Mouse (Mus musculus): ENCODE results near the gene Gm14214.

Gene Gm14214

DNA sequence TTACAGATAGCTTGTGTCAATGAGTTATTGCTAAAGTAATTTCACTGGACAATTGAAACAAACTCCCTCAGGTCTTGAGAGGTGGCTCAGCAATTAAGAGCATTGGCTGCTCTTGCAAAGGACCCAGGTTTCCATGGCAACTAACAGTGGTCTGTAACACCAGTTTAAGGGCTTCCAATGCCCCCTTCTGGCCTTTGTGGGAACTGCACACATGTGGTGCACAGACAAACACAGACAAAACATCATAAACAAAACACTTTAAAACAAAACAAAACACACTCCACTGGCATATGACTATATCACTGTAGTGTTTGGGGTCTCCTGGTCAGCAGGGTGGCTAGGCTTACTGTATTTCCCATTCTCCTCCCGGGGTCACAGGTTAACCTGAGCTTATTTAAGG is 4.2 kb upstream of the Gm14214 start:
- in situ Hi-C loops (cut with MboI): no loop called here

DNA sequence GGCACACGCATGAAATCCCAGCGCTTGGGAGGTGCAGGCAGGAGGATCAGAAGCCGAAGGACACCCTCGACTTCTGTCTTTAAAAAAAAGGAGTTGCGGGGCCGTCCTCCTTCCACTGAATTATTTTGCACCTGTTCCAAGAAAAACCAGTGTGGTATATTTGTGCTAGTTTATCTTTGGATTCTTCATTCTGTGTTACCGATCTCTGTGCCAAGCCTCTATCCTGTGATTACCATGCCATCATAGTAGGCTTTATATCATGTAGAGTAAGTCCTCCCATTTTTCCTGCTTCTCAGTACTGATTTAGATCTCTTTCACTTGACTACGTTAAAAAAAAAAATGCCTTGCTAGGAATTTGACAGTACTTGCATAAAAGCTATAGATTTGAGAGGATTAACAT is 1.8 kb upstream of the Gm14214 start:
- in situ Hi-C loops (cut with MboI): no loop called here

GRCm38 (mm10) chr2:154767051-154767450 is 2.8 kb downstream of the Gm14214 start:
- in situ Hi-C loops (cut with MboI): no loop called here

- in situ Hi-C loops (cut with MboI): no loop called here
These were observed 4.2 kb downstream of the Gm14214 start for GRCm38 (mm10) chr2:154765554-154766008.

DNA sequence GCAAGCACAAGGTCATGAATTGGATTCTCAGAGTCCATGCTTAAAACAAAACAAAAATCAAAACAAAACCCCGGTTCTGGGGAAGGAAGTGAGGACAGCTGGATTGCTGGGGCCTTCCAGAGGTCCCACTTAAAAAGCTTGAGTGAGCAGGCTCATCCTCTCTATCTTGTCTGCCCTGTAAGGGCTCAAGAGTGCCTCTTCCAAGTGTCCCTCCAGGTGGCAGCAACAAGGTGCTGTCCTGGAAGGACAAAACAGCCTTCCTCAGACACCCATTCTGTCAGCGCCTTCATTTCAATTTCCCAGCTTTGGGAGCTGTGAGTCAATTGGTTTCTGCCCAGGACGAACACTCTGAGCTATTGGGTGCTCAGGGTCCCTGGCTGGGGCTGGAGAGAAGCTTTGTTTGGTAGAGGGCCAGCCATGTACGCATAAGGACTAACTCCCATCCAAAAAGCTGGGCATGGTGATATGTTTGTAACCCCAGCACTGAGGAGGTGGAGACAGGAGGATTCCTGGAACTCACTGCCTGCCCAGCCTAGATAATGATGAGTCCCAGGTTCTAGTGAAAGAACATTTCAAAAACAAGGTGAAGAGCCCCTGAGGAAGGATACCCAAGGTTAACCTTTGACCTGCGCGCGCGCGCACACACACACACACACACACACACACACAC is 4.9 kb downstream of the Gm14214 start:
- in situ Hi-C loops (cut with MboI): no loop called here

GRCm38 (mm10) chr2:154763226-154763625 is 6.6 kb downstream of the Gm14214 start:
- in situ Hi-C loops (cut with MboI): no loop called here

DNA sequence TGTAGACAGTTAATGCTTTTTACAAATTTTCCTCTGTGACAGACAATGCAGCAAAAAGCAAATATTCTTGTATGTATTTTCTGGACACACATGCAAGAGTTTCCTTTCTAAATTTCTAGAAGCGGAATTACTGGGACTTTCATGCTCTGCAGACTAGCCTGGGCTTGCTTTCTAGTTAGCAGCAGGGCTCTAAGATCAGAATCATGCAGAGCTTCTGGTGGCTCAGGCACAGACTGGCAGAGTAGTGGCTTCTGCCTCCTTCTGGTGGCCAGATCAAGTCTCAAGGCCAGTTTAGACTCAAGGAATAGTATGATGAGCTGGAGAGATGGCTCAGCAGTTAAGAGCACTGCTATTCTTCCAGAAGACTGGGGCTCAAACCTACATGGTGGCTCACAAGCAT is 11.4 kb downstream of the Gm14214 start:
- in situ Hi-C loops (cut with MboI): no loop called here

- in situ Hi-C loops (cut with MboI): no loop called here
These were observed 12.1 kb downstream of the Gm14214 start for GRCm38 (mm10) chr2:154757691-154758090.

DNA sequence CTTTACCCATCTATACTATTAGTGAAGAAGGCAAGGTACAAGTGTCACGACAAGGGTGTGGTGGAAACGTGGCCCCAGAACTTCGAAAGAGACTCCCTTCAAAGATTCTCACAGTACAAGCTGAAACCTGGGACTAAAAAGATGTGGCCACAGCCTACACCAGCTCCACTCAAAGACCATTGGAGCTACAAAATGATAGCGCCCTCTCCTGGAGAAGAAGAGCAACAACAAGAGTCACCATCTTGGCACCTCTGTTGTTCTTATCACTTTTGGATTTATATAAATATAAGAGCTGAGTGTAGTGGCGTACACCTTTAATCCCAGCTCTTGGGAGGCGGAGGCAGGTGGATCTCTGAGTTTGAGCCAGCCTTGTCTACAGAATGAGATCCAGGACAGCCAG is 14.0 kb downstream of the Gm14214 start:
- in situ Hi-C loops (cut with MboI): no loop called here

- in situ Hi-C loops (cut with MboI): no loop called here
These were observed 15.7 kb downstream of the Gm14214 start for GRCm38 (mm10) chr2:154754068-154754560.

DNA sequence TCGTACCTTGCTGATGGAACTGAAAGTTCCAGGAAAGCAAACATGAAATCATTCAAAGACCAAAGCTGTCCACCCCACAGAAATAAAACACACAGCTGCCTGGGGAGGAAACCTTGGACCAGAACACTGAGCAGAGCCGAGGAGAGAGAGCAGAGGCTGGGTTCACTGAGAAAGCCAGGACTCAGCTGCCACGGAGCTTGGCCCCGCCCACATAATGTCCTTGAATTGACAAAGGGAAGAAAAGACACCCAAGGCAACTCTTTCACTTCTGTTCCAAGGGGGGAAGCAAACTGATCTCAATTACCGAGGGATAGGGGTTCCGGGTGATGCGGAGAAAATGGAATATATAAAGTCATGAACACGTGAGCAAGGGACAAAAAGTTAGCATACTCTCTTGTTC is 17.9 kb downstream of the Gm14214 start:
- in situ Hi-C loops (cut with MboI): no loop called here

GRCm38 (mm10) chr2:154749046-154750036 is 20.5 kb downstream of the Gm14214 start:
- in situ Hi-C loops (cut with MboI): no loop called here

- in situ Hi-C loops (cut with MboI): no loop called here
These were observed 21.4 kb downstream of the Gm14214 start for GRCm38 (mm10) chr2:154748383-154748782.

GRCm38 (mm10) chr2:154743915-154744314 is 25.9 kb downstream of the Gm14214 start:
- in situ Hi-C loops (cut with MboI): no loop called here

DNA sequence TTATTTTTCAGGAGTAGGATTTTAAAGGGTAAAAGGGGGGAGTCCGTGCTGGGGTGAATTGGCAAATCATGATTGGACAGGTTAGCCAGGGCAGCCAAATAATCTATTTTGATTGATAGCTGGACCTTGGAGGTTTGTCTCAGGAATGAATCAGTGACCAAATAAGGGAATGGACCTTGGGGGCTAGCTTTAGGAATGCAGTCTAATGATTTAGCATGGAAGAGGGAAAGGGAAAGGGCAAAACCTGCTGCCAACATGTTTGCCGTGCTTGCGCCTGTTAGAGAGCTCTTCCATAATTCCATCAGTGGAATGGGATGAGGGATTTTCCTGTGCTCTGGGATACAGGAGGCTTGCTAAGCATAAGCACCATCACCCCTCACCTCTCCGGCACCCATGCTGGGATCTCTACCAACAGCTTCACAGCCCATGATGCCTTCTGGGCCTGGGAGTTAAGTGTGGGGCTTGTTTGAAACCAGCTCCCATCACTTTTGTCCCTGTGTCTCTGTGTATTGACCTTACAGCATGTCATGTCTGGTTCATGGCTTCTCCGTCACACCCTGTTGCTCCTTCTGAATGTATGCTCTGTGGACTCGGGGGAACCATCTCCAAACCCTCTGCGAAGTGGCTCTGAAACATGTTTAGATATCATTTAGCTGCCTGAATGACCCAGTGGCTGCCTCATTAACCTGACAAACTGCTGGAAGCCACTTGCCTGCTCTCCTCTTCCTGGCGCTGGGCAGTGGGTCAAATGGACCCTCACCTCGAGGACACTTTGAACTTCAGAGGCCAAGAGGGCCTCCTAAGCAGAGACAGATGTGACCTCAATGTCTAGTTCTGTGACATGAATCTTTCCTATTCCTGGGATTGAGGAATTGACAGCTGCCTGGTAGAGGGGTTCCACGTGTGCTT is 26.7 kb downstream of the Gm14214 start:
- in situ Hi-C loops (cut with MboI): no loop called here

GRCm38 (mm10) chr2:154738621-154739020 is 31.2 kb downstream of the Gm14214 start:
- in situ Hi-C loops (cut with MboI): no loop called here

DNA sequence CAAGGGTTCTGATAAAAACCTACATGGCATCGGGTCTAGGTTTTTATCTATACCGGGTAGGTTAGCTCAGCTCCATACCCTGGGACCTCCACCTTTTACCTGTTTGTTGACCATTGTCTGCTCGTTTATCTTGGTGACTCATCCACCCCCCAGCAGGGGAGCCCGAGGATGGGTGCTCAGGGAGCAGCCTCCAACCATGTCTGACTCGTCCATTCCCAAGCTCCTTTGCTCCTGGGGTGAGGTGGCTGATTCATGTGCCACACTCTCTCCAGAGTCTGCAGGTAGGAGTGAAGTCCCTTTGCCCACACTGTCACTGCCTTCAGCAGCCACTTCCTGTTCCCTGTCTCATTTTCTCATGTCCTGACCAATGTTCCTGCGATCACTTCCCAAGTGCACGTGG is 33.8 kb downstream of the Gm14214 start:
- in situ Hi-C loops (cut with MboI): no loop called here

DNA sequence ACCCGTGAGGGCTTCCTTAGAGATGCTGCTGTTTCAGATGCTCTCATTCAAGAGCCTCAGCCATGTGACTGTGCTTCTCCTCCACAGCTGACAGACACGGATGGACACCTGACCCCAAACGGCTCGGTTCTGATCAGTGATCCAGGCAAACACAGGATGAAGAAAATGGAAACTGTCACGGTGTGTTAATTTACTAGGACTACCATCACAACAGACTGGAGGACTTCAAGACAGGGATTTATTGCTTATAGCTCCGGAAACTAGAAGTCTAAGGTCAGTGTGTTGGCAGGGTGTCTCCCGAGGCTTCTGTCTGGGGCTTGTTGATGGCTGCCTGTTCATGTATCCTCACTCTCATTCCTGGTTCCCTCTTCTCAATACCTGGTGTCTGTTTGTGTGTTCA is 34.4 kb downstream of the Gm14214 start:
- in situ Hi-C loops (cut with MboI): no loop called here

GRCm38 (mm10) chr2:154734977-154735376 is 34.9 kb downstream of the Gm14214 start:
- in situ Hi-C loops (cut with MboI): no loop called here

DNA sequence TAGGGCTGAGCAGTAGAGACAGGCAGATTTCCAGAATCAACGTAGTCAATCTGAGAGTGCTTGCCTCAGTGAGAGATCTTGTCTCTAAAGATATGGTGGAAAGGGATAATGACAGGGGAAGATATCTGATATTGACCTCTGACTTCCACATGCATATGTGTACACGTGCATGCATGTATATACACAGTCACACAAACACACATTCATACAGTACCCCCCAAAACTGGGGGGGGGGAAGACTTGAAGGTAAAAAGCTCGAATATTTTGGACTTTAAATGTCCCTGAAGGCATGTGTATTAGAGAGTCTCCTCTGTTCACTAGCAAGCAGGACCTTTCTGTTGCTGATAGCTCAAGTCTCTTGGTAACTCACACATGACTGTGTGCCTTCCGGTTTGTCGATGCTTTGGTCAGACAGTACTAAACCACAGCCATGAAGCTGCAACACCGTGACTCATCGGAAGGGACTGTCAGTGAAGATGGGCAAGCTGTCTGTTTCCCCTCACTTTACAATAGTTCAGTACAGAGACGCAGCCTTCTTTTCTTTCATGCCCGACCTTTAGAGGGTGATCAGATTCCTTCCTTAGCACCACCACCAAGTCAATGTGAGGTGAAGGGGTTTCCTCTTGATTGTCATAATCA is 37.2 kb downstream of the Gm14214 start:
- in situ Hi-C loops (cut with MboI): no loop called here

GRCm38 (mm10) chr2:154731916-154732315 is 37.9 kb downstream of the Gm14214 start:
- in situ Hi-C loops (cut with MboI): no loop called here

All from mature B cell (primary cell).